Comparison of ENCODE assay signal across 8 mouse cellular contexts in the genomic region with DNA sequence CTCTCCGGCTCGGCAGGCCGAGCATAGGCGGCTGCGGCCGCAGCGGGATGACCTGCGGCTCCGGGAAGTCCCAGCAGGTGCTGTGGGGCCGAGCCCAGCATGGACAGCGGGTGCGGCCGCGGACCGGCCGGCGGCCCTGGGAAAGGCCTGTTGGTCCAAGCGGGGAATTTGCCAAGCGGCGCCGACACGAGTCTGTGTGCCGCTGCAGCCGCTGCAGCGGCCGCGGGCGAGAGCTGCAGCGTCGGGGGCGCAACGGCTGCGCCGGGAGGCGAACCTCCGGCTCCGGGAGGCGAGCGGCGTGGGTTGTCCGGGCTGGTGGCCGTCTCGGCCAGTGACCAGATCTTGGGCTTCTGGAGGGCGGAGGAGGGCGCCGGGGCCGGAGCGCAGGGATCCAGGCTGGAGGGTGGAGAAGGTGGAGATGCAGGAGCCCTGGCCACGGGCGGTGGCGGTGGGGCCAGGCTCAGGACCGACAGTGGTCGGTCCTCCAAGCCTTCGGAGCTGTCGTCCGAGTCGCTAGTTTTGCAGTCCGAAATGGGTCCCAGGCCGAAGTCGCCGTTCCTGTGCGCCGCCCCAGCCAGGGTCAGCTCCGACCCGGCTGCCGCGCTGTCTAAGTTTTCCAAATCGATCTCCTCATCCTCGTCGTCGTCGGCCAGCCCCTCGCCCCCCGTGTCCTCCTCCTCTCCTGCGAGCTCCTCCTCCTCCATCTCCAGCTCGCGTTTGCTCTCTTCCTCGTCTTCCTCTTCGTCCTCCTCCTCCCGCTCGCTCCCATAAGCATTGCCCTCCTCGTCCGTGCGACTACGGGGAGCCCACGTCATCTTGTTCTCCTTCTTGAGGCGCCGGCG. TPM values are rescaled to one million over a fixed set of nuclear protein-coding genes. Genes with fewer than 3 reads are reported as not detected.
DNase-seq lines count a peak whose midpoint lies in the region; ATAC-seq and TF ChIP-seq lines count a peak whose summit lies in the region.

No protein-coding gene starts in this region.

- peak; percentile 53 for DNase-seq in lung, adult 2 months
- DNase-seq in lung, postnatal 25 days (ENCODE audit: low spot score), result no peak
- DNase-seq in forebrain, embryonic 11.5 days (ENCODE audit: low spot score), result peak; percentile 73
- DNase-seq in stomach, postnatal 0 days (ENCODE audit: low spot score), result peak; percentile 30
- DNase-seq in left cerebral cortex, postnatal 4 days, result no peak

- H3K36me3 ChIP-seq in forebrain, embryonic 11.5 days (ENCODE audit: control insufficient read depth, insufficient read depth, low read length), result no peaks in the 10 kb centered on the region
- H3K36me3 ChIP-seq in intestine, embryonic 15.5 days, result no peaks in the 10 kb centered on the region
- no peaks in the 10 kb centered on the region for H3K36me3 ChIP-seq in lung, embryonic 15.5 days
- H3K36me3 ChIP-seq in stomach, postnatal 0 days (ENCODE audit: control insufficient read depth, insufficient read depth, low read length), result no peaks in the 10 kb centered on the region

- TF ChIP-seq EP300 in stomach, postnatal 0 days (optimal IDR thresholded peaks at IDR 0.05), result no peak

- intact Hi-C loops in left cerebral cortex, postnatal 4 days (cut with DNase I), result loop anchor here (5.0 to 10.0 kb wide), 3 partner anchors 265 to 557 kb away; a partner anchor contains a TSS

- no peak for TF ChIP-seq POLR2A in lung, adult 2 months (IDR thresholded peaks at IDR 0.05; ENCODE audit: borderline replicate concordance, extremely low read depth, low read depth, low read length)

- peak overlapping the region; percentile 86 for H3K4me3 ChIP-seq in lung, adult 2 months (replicated peaks; ENCODE audit: extremely low read depth, low read depth, low read length)
- peak overlapping the region; percentile 50 for H3K4me3 ChIP-seq in forebrain, embryonic 11.5 days (ENCODE audit: low read depth, low read length)
- H3K4me3 ChIP-seq in intestine, embryonic 15.5 days (replicated peaks), result peak overlapping the region; percentile 48
- peak overlapping the region; percentile 72 for H3K4me3 ChIP-seq in lung, embryonic 15.5 days
- peak overlapping the region; percentile 61 for H3K4me3 ChIP-seq in stomach, postnatal 0 days (ENCODE audit: low read depth, low read length)

- ATAC-seq in forebrain, embryonic 11.5 days (replicated peaks; ENCODE audit: low FRiP score), result no peak
- no peak for ATAC-seq in intestine, embryonic 15.5 days
- ATAC-seq in lung, embryonic 15.5 days (ENCODE audit: borderline replicate concordance, extremely low read depth, low FRiP score, low TSS enrichment), result no peak
- no peak for ATAC-seq in stomach, postnatal 0 days (ENCODE audit: low FRiP score, low TSS enrichment)
- ATAC-seq in megakaryocyte-erythroid progenitor cell, adult 5-6 weeks (replicated peaks; ENCODE audit: low FRiP score, low TSS enrichment, poor library complexity, severe bottlenecking), result no peak

- peak overlapping the region; percentile 86 for H3K4me2 ChIP-seq in forebrain, embryonic 11.5 days (ENCODE audit: low read depth, low read length, severe bottlenecking)
- peak overlapping the region; percentile 97 for H3K4me2 ChIP-seq in intestine, embryonic 15.5 days (replicated peaks)
- peak overlapping the region; percentile 96 for H3K4me2 ChIP-seq in lung, embryonic 15.5 days
- peak overlapping the region; percentile 86 for H3K4me2 ChIP-seq in stomach, postnatal 0 days (replicated peaks; ENCODE audit: low read depth)

- no peaks in the 10 kb centered on the region for H3K9me3 ChIP-seq in forebrain, embryonic 11.5 days (ENCODE audit: control insufficient read depth, low read length)
- H3K9me3 ChIP-seq in intestine, embryonic 15.5 days, result no peaks in the 10 kb centered on the region
- no peaks in the 10 kb centered on the region for H3K9me3 ChIP-seq in lung, embryonic 15.5 days
- H3K9me3 ChIP-seq in stomach, postnatal 0 days (ENCODE audit: control insufficient read depth, low read length), result no peaks in the 10 kb centered on the region

- 9% methylated on average over 88 of the region's 89 CpGs for WGBS in lung, adult 2 months
- WGBS in forebrain, embryonic 11.5 days, result under 1% methylated on average over 87 of the region's 89 CpGs
- under 1% methylated on average over 87 of the region's 89 CpGs for WGBS in intestine, embryonic 15.5 days
- WGBS in lung, embryonic 15.5 days, result under 1% methylated on average over 89 of the region's 89 CpGs
- 2% methylated on average over 89 of the region's 89 CpGs for WGBS in stomach, postnatal 0 days

- H3K27ac ChIP-seq in forebrain, embryonic 11.5 days (ENCODE audit: low read depth, low read length), result no peak overlapping the region
- no peak overlapping the region for H3K27ac ChIP-seq in intestine, embryonic 15.5 days
- H3K27ac ChIP-seq in lung, embryonic 15.5 days, result peak overlapping the region; percentile 99
- H3K27ac ChIP-seq in stomach, postnatal 0 days (replicated peaks), result no peak overlapping the region

- H3K4me1 ChIP-seq in lung, adult 2 months (ENCODE audit: control insufficient read depth, insufficient read depth, low read length), result peaks cover 3% of the 10 kb centered on the region; the same call in 1 of the 2 replicates
- H3K4me1 ChIP-seq in forebrain, embryonic 11.5 days (replicated peaks; ENCODE audit: control insufficient read depth, insufficient read depth, low read length), result peaks cover 22% of the 10 kb centered on the region; the same call in 1 of the 2 replicates
- peaks cover 45% of the 10 kb centered on the region for H3K4me1 ChIP-seq in intestine, embryonic 15.5 days (replicated peaks)
- H3K4me1 ChIP-seq in lung, embryonic 15.5 days, result peaks cover 37% of the 10 kb centered on the region
- 0 out of 2 replicates have a peak, but pooled peaks cover 2% of the 10 kb centered on the region for H3K4me1 ChIP-seq in stomach, postnatal 0 days (replicated peaks; ENCODE audit: control insufficient read depth, insufficient read depth)

- peaks cover 89% of the 10 kb centered on the region for H3K27me3 ChIP-seq in forebrain, embryonic 11.5 days (ENCODE audit: control insufficient read depth, insufficient read depth, low read length)
- peaks cover 91% of the 10 kb centered on the region for H3K27me3 ChIP-seq in intestine, embryonic 15.5 days (replicated peaks)
- peaks cover 97% of the 10 kb centered on the region for H3K27me3 ChIP-seq in lung, embryonic 15.5 days
- H3K27me3 ChIP-seq in stomach, postnatal 0 days (ENCODE audit: control insufficient read depth, insufficient read depth, low read length), result peaks cover 14% of the 10 kb centered on the region; the same call in 1 of the 2 replicates

- TF ChIP-seq CTCF in lung, adult 2 months (IDR thresholded peaks at IDR 0.05; ENCODE audit: insufficient read depth, low read length), result no peak
- no peak for TF ChIP-seq CTCF in stomach, postnatal 0 days (IDR thresholded peaks at IDR 0.05; ENCODE audit: low read depth)

- H3K9ac ChIP-seq in forebrain, embryonic 11.5 days (ENCODE audit: low read length), result peak overlapping the region; percentile 50
- no peak overlapping the region for H3K9ac ChIP-seq in intestine, embryonic 15.5 days
- peak overlapping the region; percentile 89 for H3K9ac ChIP-seq in lung, embryonic 15.5 days
- peak overlapping the region; percentile 56 for H3K9ac ChIP-seq in stomach, postnatal 0 days (ENCODE audit: low read length)

RNA-seq across cellular contexts. Expression of a gene that starts 2.0 kb away (rescaled TPM):
- polyA plus RNA-seq in lung, adult 2 months (2012; rRNA removed), result 63.2 and 91.9 TPM in 2 replicates
- 11.4 and 14.7 TPM in 2 replicates for polyA plus RNA-seq in forebrain, embryonic 11.5 days (2014; fragmentation: Nextera tagmentation; extraction: Ambion mirVana)
- 0.58 and 0.63 TPM in 2 replicates for polyA plus RNA-seq in intestine, embryonic 15.5 days (2015; fragmentation: Nextera tagmentation; extraction: Ambion mirVana)
- 32.6 and 33.9 TPM in 2 replicates for polyA plus RNA-seq in lung, embryonic 15.5 days (2015; fragmentation: Nextera tagmentation; extraction: Ambion mirVana)
- 7.6 and 7.7 TPM in 2 replicates for polyA plus RNA-seq in stomach, postnatal 0 days (2015; fragmentation: Nextera tagmentation; extraction: Ambion mirVana)
- under 1 TPM in 1 of 2 experiments, not detected in 1; 0.24 TPM for total RNA-seq in left cerebral cortex, postnatal 4 days (2021)
- total RNA-seq in megakaryocyte-erythroid progenitor cell, adult 5-6 weeks (2014; fragmentation: Nextera tagmentation), result not detected in 2 replicates
- total RNA-seq in megakaryocyte-erythroid progenitor cell, adult 5-6 weeks (2017), result not detected in 2 replicates

Comparison
In these comparisons a context has a peak if more than half of its experiments do, and no peak if none do; other contexts are left out.
1. DNase-seq: peak in lung, adult 2 months (single experiment), forebrain, embryonic 11.5 days (single experiment) and stomach, postnatal 0 days (single experiment); none in lung, postnatal 25 days (single experiment) and left cerebral cortex, postnatal 4 days (single experiment).
2. Peak in every context shown above with its lines, with median percentiles within 50 percentile points of each other: H3K4me3 ChIP-seq and H3K4me2 ChIP-seq.